Mouse (Mus musculus) cerebellum, adult 11 months (tissue): ENCODE results near the gene Vps9d1.
"Not testable (repeated sequence)": the region's sequence is repeated elsewhere in the genome, so short reads cannot be mapped to it uniquely, and the experiment has no call there.

Experiments used
- DNase-seq: peaks from one replicate; pipeline ENCODE4 v3.0.0; 2022

Gene Vps9d1

GRCm38 (mm10) chr8:123212321-123213117 is 41.6 kb downstream of the Vps9d1 start, which contains the start of the genes Chmp1a and Spata33:
TSS of gene Chmp1a (minus strand) at chr8:123212763.
TSS of gene Spata33 (plus strand) at chr8:123212832.
- DNase-seq = peak; percentile 85

GRCm38 (mm10) chr8:123211876-123212275 is 42.3 kb downstream of the Vps9d1 start:
- no peak for DNase-seq

GRCm38 (mm10) chr8:123203571-123203970 is 50.6 kb downstream of the Vps9d1 start:
- no peak for DNase-seq

- DNase-seq = peak; percentile 56
Observed at GRCm38 (mm10) chr8:123202288-123202687, 51.9 kb downstream of the Vps9d1 start.

GRCm38 (mm10) chr8:123199864-123200263 is 54.3 kb downstream of the Vps9d1 start:
- no peak for DNase-seq

- not testable (repeated sequence) for DNase-seq
Observed at GRCm38 (mm10) chr8:123197016-123197415, 57.1 kb downstream of the Vps9d1 start.

GRCm38 (mm10) chr8:123193771-123194170 is 60.4 kb downstream of the Vps9d1 start:
- DNase-seq = no peak
